Mouse (Mus musculus) ES-Bruce4 (cell line): ENCODE data around the gene Tmem136. TPM values are rescaled to one million over a fixed set of nuclear protein-coding genes. Genes with fewer than 3 reads are reported as not detected.

Experiments
- H3K27ac ChIP-seq: 2 replicates; pipeline ENCODE4 v1.5.1; 2012; ENCODE audit warnings: low read length, inconsistent platforms; ENCODE audit not compliant: insufficient read depth
- H3K27me3 ChIP-seq: 2 replicates; pipeline ENCODE4 v1.6.1; 2012; ENCODE audit warnings: mild to moderate bottlenecking, low read length, inconsistent platforms; ENCODE audit not compliant: control insufficient read depth, poor library complexity, insufficient read depth, severe bottlenecking
- H3K36me3 ChIP-seq: 2 replicates; pipeline ENCODE4 v1.6.1; 2012; ENCODE audit warnings: inconsistent platforms, mild to moderate bottlenecking, low read length, moderate library complexity; ENCODE audit not compliant: control insufficient read depth, poor library complexity, insufficient read depth, severe bottlenecking
- H3K4me1 ChIP-seq: one replicate; pipeline ENCODE4 v1.8.1; 2011; ENCODE audit warnings: low read length; ENCODE audit not compliant: control insufficient read depth, insufficient read depth
- H3K4me3 ChIP-seq: 2 replicates; pipeline ENCODE4 v1.5.1; 2011; ENCODE audit warnings: low read depth, mild to moderate bottlenecking, low read length
- H3K9ac ChIP-seq: 2 replicates; pipeline ENCODE4 v1.6.1; 2012; ENCODE audit warnings: low read depth, mild to moderate bottlenecking, inconsistent platforms; ENCODE audit not compliant: poor library complexity, severe bottlenecking
- H3K9me3 ChIP-seq: replicated peaks from 2 replicates; pipeline ENCODE4 v1.6.1; 2012; ENCODE audit warnings: mild to moderate bottlenecking, low read length, inconsistent platforms; ENCODE audit not compliant: control insufficient read depth, poor library complexity, insufficient read depth, severe bottlenecking
- CTCF ChIP-seq: IDR thresholded peaks from one replicate; pipeline ENCODE4 v1.8.1; 2011; ENCODE audit warnings: low read depth, low read length
- EP300 ChIP-seq: IDR thresholded peaks from 2 replicates; pipeline ENCODE4 v1.6.1; 2011; ENCODE audit warnings: low read depth, low read length; ENCODE audit not compliant: insufficient read depth
- POLR2A ChIP-seq: IDR thresholded peaks from one replicate; pipeline ENCODE4 v1.8.1; 2011; ENCODE audit warnings: low read length; ENCODE audit not compliant: insufficient read depth
- polyA plus RNA-seq: library from polyadenylated mRNA; stranded (reverse); fragments of >200 nt; gene quantifications from 2 replicates; pipeline ENCODE4 v1.2.4, GENCODE M21; 2011; ENCODE audit warnings: low read depth; ENCODE audit not compliant: missing spikeins, insufficient read depth, insufficient read length

The Tmem136 gene
- polyA plus RNA-seq, 1 experiment = 10.5 TPM

DNA sequence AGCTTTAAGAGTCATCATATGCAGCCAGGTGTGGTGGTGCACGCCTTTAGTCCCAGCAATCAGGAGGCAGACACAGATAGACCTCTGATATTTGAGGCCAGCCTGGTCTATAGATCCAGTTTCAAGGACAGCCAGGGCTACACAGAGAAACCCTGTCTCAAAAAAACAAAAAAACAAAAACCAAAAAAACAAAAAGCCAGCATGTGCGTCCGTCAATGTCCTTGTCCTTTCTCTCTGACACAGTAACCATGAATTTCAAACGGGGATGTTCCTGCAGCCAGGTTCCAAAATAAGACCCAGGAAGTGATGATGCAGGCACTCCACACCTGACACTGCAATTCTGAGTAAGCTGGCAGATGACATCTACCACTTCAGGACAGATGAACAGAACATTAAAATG, 21.5 kb downstream of the Tmem136 start:
- TF ChIP-seq CTCF = no peak
- TF ChIP-seq POLR2A = no peak
- TF ChIP-seq EP300 = no peak
- Histone ChIP-seq H3K4me3 (no peak overlapping the region), H3K36me3 (no peaks in the 10 kb centered on the region; the same call in 1 of the 2 replicates), H3K9ac (no peak overlapping the region), H3K9me3 (no peaks in the 10 kb centered on the region), H3K27me3 (no peaks in the 10 kb centered on the region), H3K27ac (no peak overlapping the region), H3K4me1 (no peaks in the 10 kb centered on the region)

DNA sequence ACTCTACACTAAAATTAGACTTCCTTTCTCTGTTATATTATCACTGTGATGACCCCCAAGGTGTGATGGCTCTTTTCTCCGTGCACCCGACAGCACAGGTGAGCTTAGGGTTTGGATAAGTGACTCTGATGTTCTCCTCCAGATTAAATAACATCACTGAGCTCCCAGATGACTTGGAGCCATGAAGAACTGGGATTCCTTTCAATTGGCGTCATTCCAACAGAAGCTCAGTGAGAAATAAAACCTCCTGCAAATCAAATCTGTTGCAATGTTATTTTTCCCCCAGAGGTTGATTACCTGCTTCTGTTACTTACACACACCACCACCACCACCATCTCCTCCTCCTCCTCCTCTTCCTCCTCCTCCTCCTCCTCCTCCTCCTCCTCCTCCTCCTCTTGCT, 22.6 kb downstream of the Tmem136 start:
- TF ChIP-seq POLR2A (no peak), CTCF (no peak), EP300 (no peak)
- H3K4me3 ChIP-seq = no peak overlapping the region
- no peaks in the 10 kb centered on the region for H3K4me1 ChIP-seq
- H3K27me3 ChIP-seq = no peaks in the 10 kb centered on the region
- H3K27ac ChIP-seq = no peak overlapping the region
- H3K9ac ChIP-seq = no peak overlapping the region
- no peaks in the 10 kb centered on the region; the same call in 1 of the 2 replicates for H3K36me3 ChIP-seq
- no peaks in the 10 kb centered on the region for H3K9me3 ChIP-seq

DNA sequence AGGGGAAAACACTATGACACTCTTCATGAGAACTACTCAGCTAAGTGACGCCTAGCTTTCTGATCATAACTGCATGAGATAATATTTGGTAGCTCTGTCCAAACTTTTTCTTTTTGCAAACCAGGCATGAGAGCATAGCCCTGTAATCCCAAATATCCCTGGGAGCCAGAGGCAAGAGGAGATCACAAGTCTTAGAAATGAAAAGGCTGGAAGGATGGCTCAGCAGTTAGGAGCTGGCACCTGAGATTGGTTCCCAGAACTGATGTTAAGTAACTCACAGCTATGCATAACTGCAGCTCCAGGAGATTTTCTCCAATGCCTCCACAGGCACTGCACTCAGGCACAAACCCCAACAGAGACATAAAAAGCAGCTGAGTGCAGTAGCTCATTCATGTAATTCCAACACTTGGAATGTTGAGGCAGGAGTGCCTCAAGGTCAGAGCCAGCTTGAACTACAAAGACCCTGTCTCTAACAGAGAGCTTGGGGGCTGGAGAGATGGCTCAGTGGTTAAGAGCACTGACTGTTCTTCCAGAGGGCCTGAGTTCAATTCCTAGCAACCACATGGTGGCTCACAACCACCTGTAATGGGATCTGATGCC, 30.6 kb downstream of the Tmem136 start:
- Histone ChIP-seq H3K4me3 (no peak overlapping the region), H3K27me3 (no peaks in the 10 kb centered on the region), H3K4me1 (no peaks in the 10 kb centered on the region), H3K36me3 (no peaks in the 10 kb centered on the region), H3K27ac (no peak overlapping the region), H3K9me3 (no peaks in the 10 kb centered on the region), H3K9ac (no peak overlapping the region)
- TF ChIP-seq POLR2A (no peak), EP300 (no peak), CTCF (no peak)

DNA sequence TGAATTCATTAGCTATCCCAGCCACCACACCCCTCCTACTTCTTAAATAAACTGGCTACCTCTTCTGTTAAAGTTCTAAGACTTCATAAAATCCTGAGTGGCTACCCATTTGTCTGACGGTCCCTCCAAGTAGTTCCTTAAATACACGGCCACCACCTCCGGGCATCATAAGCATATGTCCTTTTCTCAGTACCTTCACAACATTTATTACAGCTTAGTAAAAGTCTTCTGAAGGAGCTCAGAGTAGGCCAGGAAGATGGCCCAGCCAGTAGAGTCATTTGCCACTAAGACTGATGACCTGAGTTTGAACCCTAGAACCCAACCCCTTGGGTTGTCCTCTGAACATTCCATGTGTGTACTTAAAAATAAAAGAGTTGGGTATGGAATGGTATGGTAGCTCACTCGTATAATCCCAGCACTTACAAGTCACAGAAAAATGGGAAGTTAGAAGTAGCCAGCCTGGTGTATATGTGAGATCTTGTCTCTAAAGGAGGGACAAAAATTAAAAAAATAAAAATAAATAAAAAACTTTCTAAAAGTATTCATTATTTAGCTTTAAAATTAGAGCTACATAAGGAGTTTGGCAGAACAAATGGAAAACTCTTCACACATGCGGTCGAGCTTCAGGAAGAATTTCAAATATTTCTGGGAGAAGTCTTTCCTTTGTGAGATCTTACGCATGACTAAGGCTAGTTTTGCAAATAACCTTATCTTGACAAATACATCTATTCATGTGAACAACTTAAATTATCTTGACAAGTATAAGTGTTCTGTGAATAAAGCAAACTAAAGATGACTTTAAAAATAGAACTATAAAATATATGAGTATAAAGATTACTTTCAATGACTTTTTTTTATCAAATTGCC, 31.6 kb downstream of the Tmem136 start:
- Histone ChIP-seq H3K27ac (no peak overlapping the region), H3K27me3 (no peaks in the 10 kb centered on the region), H3K9me3 (no peaks in the 10 kb centered on the region), H3K4me3 (no peak overlapping the region), H3K36me3 (no peaks in the 10 kb centered on the region), H3K4me1 (no peaks in the 10 kb centered on the region), H3K9ac (no peak overlapping the region)
- no peak for TF ChIP-seq POLR2A
- TF ChIP-seq EP300 = no peak
- no peak for TF ChIP-seq CTCF

DNA sequence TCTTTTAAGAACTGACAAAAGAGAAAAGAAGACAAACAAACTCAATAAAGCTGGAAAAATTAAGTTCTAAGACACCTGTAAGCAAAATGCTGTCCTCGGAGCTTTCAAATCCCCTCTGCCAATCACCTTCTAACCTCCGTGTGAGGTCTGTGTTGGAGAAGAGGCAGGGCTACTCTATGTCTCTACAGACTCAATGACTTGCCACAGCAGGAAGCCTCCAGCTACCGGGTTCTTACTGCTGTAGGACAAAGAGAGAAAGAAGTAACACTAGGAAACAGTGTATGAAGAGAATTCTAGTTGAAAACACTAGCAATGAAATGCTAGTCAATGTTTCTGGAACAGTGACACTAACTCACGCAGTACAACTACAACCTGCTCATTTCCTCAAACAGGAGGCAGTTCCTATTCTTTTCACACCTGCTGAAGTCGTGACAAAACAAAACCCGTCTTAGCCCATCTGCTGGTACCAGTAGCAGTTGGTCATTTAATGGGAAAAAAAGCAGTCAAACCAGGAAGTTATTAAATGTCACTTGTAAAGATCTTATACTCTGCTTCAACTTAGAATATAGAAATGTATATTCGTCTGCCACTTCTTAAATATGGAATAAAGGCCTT, 32.8 kb downstream of the Tmem136 start:
- no peak overlapping the region for H3K9ac ChIP-seq
- H3K27ac ChIP-seq = no peak overlapping the region
- no peak overlapping the region for H3K4me3 ChIP-seq
- no peaks in the 10 kb centered on the region for H3K9me3 ChIP-seq
- no peaks in the 10 kb centered on the region for H3K4me1 ChIP-seq
- no peak for TF ChIP-seq CTCF
- no peak for TF ChIP-seq POLR2A
- no peak for TF ChIP-seq EP300
- H3K27me3 ChIP-seq = no peaks in the 10 kb centered on the region
- no peaks in the 10 kb centered on the region for H3K36me3 ChIP-seq

DNA sequence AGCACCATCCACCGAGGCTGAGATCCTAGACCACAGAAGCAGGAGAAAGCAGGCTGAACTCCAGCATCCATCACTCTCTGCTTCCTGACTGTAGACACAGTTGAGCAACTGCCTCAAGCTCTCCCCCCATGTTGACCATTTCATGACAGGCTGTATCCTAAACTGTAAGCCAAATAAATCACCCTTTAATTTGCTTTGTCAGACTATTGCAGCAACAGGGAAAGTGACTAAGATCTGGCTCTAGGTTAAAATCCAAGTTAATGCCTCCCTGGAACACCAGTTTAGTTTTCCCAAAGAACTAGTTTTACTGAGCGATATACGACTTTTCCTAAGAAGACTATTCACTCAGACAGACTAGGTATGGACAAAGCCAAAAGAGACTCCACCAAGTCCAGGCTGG, 37.7 kb downstream of the Tmem136 start:
- no peak overlapping the region for H3K27ac ChIP-seq
- H3K27me3 ChIP-seq = no peaks in the 10 kb centered on the region
- no peaks in the 10 kb centered on the region for H3K4me1 ChIP-seq
- H3K36me3 ChIP-seq = no peaks in the 10 kb centered on the region
- H3K4me3 ChIP-seq = no peak overlapping the region
- H3K9ac ChIP-seq = no peak overlapping the region
- H3K9me3 ChIP-seq = no peaks in the 10 kb centered on the region
- TF ChIP-seq EP300 = no peak
- TF ChIP-seq POLR2A = no peak
- no peak for TF ChIP-seq CTCF
